Mouse (Mus musculus) ES-E14 (cell line): ENCODE measurements at regions not wholly inside any gene's neighbourhood (a gene's known extent, or its start where the extent isn't known, plus 50 kb on each side); places are given as distances from the start of the nearest gene placed in this dataset.

Experiments
- CHD2 ChIP-seq: IDR thresholded peaks from 2 replicates; pipeline ENCODE4 v1.6.1; 2014; ENCODE audit warnings: mild to moderate bottlenecking, low read depth, low read length, inconsistent platforms
- HCFC1 ChIP-seq: IDR thresholded peaks from 2 replicates; pipeline ENCODE4 v1.6.1; 2012; ENCODE audit warnings: low read length, inconsistent platforms, borderline replicate concordance; ENCODE audit not compliant: insufficient read depth
- MAFK ChIP-seq: IDR thresholded peaks from 2 replicates; pipeline ENCODE4 v1.6.1; 2014; ENCODE audit warnings: mild to moderate bottlenecking, low read depth, low read length, inconsistent platforms; ENCODE audit not compliant: insufficient read depth
- ZC3H11A ChIP-seq: IDR thresholded peaks from 2 replicates; pipeline ENCODE4 v1.6.1; 2012; ENCODE audit warnings: low read depth, mild to moderate bottlenecking, inconsistent platforms, low read length, borderline replicate concordance
- ZNF384 ChIP-seq: IDR thresholded peaks from 2 replicates; pipeline ENCODE4 v1.6.1; 2012; ENCODE audit warnings: low read depth, low read length, inconsistent platforms

DNA sequence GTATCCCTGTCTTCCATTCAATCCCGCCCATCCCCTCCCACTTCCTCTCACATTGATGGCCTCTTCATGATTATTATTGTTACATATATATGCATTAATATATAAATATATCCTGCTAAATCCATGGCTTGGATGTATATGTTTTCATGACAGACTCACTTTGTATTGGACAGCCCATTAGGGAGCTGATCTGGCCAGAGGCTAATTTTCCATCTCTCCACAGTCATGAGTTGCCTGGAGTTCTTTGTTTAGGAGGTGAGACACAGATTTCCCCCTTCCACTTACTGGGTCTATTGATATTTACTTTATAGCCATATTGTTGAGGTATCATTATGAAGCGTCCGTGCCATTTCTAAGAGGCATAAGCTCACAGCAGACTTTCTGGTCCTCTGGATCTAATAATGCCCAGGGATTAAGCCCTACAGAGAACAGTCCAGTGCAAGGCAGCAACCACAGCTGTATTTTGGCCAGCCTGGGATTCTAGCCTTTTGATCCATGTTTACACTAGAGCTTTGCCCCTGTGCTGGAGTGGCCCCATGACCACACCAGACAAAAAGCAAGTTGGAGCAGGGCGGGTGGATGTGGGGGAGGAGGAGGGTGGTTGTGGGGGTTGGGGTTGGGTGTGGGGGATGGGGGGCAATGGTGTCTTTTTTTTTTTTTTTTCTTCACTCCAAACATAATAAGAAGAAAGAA lies 878.3 kb upstream of the Car8 start:
- TF ChIP-seq CHD2 (no peak), ZC3H11A (no peak), HCFC1 (no peak), ZNF384 (no peak), MAFK (no peak)
